Mouse (Mus musculus): Measurements from ENCODE around the gene Trim80. TPM values are rescaled to one million over a fixed set of nuclear protein-coding genes. Genes with fewer than 3 reads are reported as not detected.
"Not testable (repeated sequence)": the region's sequence is repeated elsewhere in the genome, so short reads cannot be mapped to it uniquely, and the experiment has no call there.

Trim80 gene
- polyA plus RNA-seq, 1 experiment, result 0.28 TPM

DNA sequence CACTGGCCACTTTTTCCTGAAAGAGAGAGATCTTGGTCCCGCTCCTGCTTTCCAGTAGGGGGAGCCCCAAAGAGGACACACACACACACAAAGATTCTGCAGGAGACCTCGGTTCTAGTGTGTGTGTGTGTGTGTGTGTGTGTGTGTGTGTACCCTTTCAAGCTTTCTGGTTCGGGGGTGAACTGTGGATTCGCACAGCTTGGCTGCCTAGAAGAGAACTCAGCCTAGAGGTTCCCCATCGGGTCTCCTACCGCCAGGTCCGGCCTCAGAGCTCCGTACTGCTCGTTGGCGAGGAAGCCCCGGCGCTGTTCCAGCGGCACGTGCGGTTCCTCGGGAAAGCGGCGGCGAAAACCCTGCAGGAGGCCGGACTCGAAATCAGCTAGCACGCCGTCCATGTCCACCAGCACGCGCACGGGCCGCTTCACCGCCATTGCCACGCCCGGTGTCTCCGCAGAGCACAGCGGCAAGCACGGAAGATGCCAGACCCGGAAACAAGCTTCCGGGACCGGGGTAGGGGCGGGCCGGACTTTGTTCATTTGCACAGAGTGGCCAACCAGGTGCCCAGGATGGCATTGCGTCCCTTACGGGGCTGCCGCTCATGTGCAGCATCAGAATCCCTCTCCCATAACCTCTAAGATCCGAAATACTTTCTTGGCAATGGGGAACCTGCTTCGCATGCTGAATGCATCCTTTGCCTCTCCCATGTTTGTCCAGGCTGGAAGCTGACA, 51.2 kb downstream of the Trim80 start, which contains the start of gene Nt5c:
Nt5c (minus strand) TSS at position 507 of the 728 bp plus-strand sequence.
- DNase-seq, result peak; percentile 90
- no peaks in the 10 kb centered on the region; the same call in 1 of the 2 replicates for H3K4me1 ChIP-seq (ENCODE audit: control insufficient read depth, insufficient read depth, low read length)
- no peaks in the 10 kb centered on the region for H3K27me3 ChIP-seq (replicated peaks; ENCODE audit: control insufficient read depth, insufficient read depth, low read length)
- WGBS, result under 1% methylated on average over 43 of the region's 43 CpGs
- TF ChIP-seq CTCF (conservative IDR thresholded peaks at IDR 0.05; ENCODE audit: insufficient read depth, insufficient read length, low read depth, low read length), result peak; percentile 73
- TF ChIP-seq POLR2A (IDR thresholded peaks at IDR 0.05; ENCODE audit: low read depth, low read length), result peak; percentile 21
- no peaks in the 10 kb centered on the region for H3K36me3 ChIP-seq (ENCODE audit: control insufficient read depth, insufficient read depth, low read length)
- peak within 1 kb of the TSS; percentile 12; the same call in 1 of the 2 replicates for H3K27ac ChIP-seq (ENCODE audit: insufficient read depth, low read depth, low read length)
- peak within 1 kb of the TSS; percentile 77 for H3K4me3 ChIP-seq (ENCODE audit: insufficient read depth, low read depth, low read length)

- Histone ChIP-seq H3K4me1 (ENCODE audit: control insufficient read depth, insufficient read depth, low read length) (no peaks in the 10 kb centered on the region; the same call in 1 of the 2 replicates), H3K4me3 (ENCODE audit: insufficient read depth, low read depth, low read length) (peak overlapping the region; percentile 77; the same call in 1 of the 2 replicates), H3K27ac (ENCODE audit: insufficient read depth, low read depth, low read length) (no peak overlapping the region), H3K27me3 (replicated peaks; ENCODE audit: control insufficient read depth, insufficient read depth, low read length) (no peaks in the 10 kb centered on the region), H3K36me3 (ENCODE audit: control insufficient read depth, insufficient read depth, low read length) (no peaks in the 10 kb centered on the region)
- WGBS, result 36% methylated on average over 6 of the region's 6 CpGs
- DNase-seq, result no peak
- TF ChIP-seq POLR2A (IDR thresholded peaks at IDR 0.05; ENCODE audit: low read depth, low read length), result no peak
- no peak for TF ChIP-seq CTCF (conservative IDR thresholded peaks at IDR 0.05; ENCODE audit: insufficient read depth, insufficient read length, low read depth, low read length)
Measured at GRCm38 (mm10) chr11:115492387-115492786, 52.0 kb downstream of the Trim80 start.

DNA sequence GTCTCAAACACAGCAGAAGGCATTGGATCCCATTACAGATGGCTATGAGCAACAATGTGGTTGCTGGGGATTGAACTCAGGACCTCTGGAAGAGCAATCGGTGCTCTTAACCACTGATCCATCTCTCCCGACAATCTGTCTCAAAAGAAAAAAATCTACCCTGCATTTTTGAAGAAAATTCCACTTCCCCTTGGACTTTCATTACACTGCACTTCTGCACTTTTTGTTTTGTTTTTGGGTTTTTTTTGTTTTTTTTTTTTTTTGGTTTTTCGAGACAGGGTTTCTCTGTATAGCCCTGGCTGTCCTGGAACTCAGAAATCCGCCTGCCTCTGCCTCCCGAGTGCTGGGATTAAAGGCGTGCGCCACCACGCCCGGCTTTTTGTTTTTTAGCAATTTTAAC, 56.2 kb downstream of the Trim80 start:
- not testable (repeated sequence) for H3K4me3 ChIP-seq (ENCODE audit: insufficient read depth, low read depth, low read length); H3K27ac ChIP-seq (ENCODE audit: insufficient read depth, low read depth, low read length); H3K27me3 ChIP-seq (replicated peaks; ENCODE audit: control insufficient read depth, insufficient read depth, low read length); H3K4me1 ChIP-seq (ENCODE audit: control insufficient read depth, insufficient read depth, low read length); H3K36me3 ChIP-seq (ENCODE audit: control insufficient read depth, insufficient read depth, low read length); DNase-seq
- WGBS, result 90% methylated on average over 9 of the region's 9 CpGs

Other genes with a start within 250 kb of the Trim80 start
- gene Grin2c, start 173.3 kb upstream of the Trim80 start, polyA plus RNA-seq (2012; rRNA removed), result 0.34 and 0.42 TPM in 2 replicates
- 18.0 and 21.0 TPM in 2 replicates for gene Fdxr, start 163.5 kb upstream of the Trim80 start, polyA plus RNA-seq (2012; rRNA removed)
- gene Fads6, start 142.9 kb upstream of the Trim80 start, polyA plus RNA-seq (2012; rRNA removed), result 14.0 and 18.1 TPM in 2 replicates
- not detected in 2 replicates for gene Otop2, start 133.4 kb upstream of the Trim80 start, polyA plus RNA-seq (2012; rRNA removed)
- 0.04 and 0.05 TPM in 2 replicates for gene Ush1g, start 118.5 kb upstream of the Trim80 start, polyA plus RNA-seq (2012; rRNA removed)
- gene Otop3, start 105.8 kb upstream of the Trim80 start, polyA plus RNA-seq (2012; rRNA removed), result 0.07 and 0.13 TPM in 2 replicates
- gene Hid1, start 72.8 kb upstream of the Trim80 start, polyA plus RNA-seq (2012; rRNA removed), result 5.4 and 6.1 TPM in 2 replicates
- 5.3 and 5.6 TPM in 2 replicates for gene Cdr2l, start 58.6 kb upstream of the Trim80 start, polyA plus RNA-seq (2012; rRNA removed)
- gene Mrpl58, start 36.8 kb upstream of the Trim80 start, polyA plus RNA-seq (2012; rRNA removed), result 145 and 146 TPM in 2 replicates
- 296 and 478 TPM in 2 replicates for gene Atp5h, start 20.6 kb upstream of the Trim80 start, polyA plus RNA-seq (2012; rRNA removed)
- 35.4 and 37.8 TPM in 2 replicates for gene Kctd2, start 20.4 kb upstream of the Trim80 start, polyA plus RNA-seq (2012; rRNA removed)
- 31.1 and 42.8 TPM in 2 replicates for gene Slc16a5, start 21.9 kb downstream of the Trim80 start, polyA plus RNA-seq (2012; rRNA removed)
- gene Armc7, start 35.1 kb downstream of the Trim80 start, polyA plus RNA-seq (2012; rRNA removed), result 6.8 and 7.3 TPM in 2 replicates
- gene Nt5c, start 51.3 kb downstream of the Trim80 start, polyA plus RNA-seq (2012; rRNA removed), result 47.6 and 50.5 TPM in 2 replicates
- 62.9 and 64.9 TPM in 2 replicates for gene Jpt1, start 73.8 kb downstream of the Trim80 start, polyA plus RNA-seq (2012; rRNA removed)
- gene Sumo2, start 95.7 kb downstream of the Trim80 start, polyA plus RNA-seq (2012; rRNA removed), result 48.4 and 85.2 TPM in 2 replicates
- 32.9 and 33.5 TPM in 2 replicates for gene Nup85, start 123.9 kb downstream of the Trim80 start, polyA plus RNA-seq (2012; rRNA removed)
- 51.7 and 53.1 TPM in 2 replicates for gene Mrps7, start 163.4 kb downstream of the Trim80 start, polyA plus RNA-seq (2012; rRNA removed)
- 16.9 and 17.7 TPM in 2 replicates for gene Gga3, start 163.5 kb downstream of the Trim80 start, polyA plus RNA-seq (2012; rRNA removed)
- 138 and 144 TPM in 2 replicates for gene Mif4gd, start 172.4 kb downstream of the Trim80 start, polyA plus RNA-seq (2012; rRNA removed)
- gene Slc25a19, start 187.8 kb downstream of the Trim80 start, polyA plus RNA-seq (2012; rRNA removed), result 144 and 172 TPM in 2 replicates